Mouse (Mus musculus): ENCODE data around the gene Mblac2. TPM values are rescaled to one million over a fixed set of nuclear protein-coding genes. Genes with fewer than 3 reads are reported as not detected.

The Mblac2 gene
- polyA plus RNA-seq, 1 experiment: 3.8 TPM

GRCm38 (mm10) chr13:81776217-81776616 is 65.1 kb downstream of the Mblac2 start:
- no peak for DNase-seq
- no peaks in the 10 kb centered on the region for H3K4me1 ChIP-seq (replicated peaks; ENCODE audit: control insufficient read depth, insufficient read depth, low read length)
- no peak for TF ChIP-seq POLR2A (IDR thresholded peaks at IDR 0.05; ENCODE audit: control insufficient read depth, extremely low read depth, insufficient read depth, low read length, poor library complexity)
- TF ChIP-seq CTCF (IDR thresholded peaks at IDR 0.05; ENCODE audit: borderline replicate concordance, control insufficient read depth, extremely low read depth, insufficient read depth, low read length, poor library complexity): no peak
- H3K36me3 ChIP-seq (ENCODE audit: control insufficient read depth, insufficient read depth, low read length): no peaks in the 10 kb centered on the region
- H3K27me3 ChIP-seq (ENCODE audit: control insufficient read depth, insufficient read depth, low read length): no peaks in the 10 kb centered on the region
- no peak overlapping the region for H3K27ac ChIP-seq (ENCODE audit: control insufficient read depth, insufficient read depth, low read length)
- H3K4me3 ChIP-seq (ENCODE audit: control insufficient read depth, insufficient read depth, low read length): no peak overlapping the region
- 66% methylated on average over 3 of the region's 3 CpGs for WGBS

DNA sequence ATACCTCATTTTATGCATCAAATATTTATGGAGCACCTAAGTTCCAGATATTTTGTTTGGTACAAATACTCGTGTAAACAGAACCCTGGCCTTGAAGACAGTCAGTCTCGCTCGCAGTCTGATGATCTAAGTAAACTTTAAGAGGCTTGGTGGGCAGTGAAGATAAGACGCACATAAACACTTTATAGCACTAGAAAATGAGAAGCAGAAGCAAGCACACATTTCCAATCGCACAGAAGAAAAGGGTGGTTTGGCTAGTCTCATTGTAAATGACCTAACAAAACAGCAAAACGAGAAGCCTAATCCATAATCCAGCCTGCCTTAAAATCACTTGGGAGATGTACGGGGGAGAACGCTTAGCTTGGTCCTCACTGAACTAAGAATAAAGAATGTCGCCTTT is 71.3 kb downstream of the Mblac2 start:
- Histone ChIP-seq H3K4me3 (ENCODE audit: control insufficient read depth, insufficient read depth, low read length) (peak overlapping the region; percentile 74), H3K27ac (ENCODE audit: control insufficient read depth, insufficient read depth, low read length) (no peak overlapping the region), H3K36me3 (ENCODE audit: control insufficient read depth, insufficient read depth, low read length) (no peaks in the 10 kb centered on the region), H3K27me3 (ENCODE audit: control insufficient read depth, insufficient read depth, low read length) (no peaks in the 10 kb centered on the region), H3K4me1 (replicated peaks; ENCODE audit: control insufficient read depth, insufficient read depth, low read length) (no peaks in the 10 kb centered on the region; the same call in 1 of the 2 replicates)
- TF ChIP-seq POLR2A (IDR thresholded peaks at IDR 0.05; ENCODE audit: control insufficient read depth, extremely low read depth, insufficient read depth, low read length, poor library complexity): no peak
- no peak for TF ChIP-seq CTCF (IDR thresholded peaks at IDR 0.05; ENCODE audit: borderline replicate concordance, control insufficient read depth, extremely low read depth, insufficient read depth, low read length, poor library complexity)
- WGBS: 35% methylated on average over 9 of the region's 9 CpGs
- DNase-seq: no peak

DNA sequence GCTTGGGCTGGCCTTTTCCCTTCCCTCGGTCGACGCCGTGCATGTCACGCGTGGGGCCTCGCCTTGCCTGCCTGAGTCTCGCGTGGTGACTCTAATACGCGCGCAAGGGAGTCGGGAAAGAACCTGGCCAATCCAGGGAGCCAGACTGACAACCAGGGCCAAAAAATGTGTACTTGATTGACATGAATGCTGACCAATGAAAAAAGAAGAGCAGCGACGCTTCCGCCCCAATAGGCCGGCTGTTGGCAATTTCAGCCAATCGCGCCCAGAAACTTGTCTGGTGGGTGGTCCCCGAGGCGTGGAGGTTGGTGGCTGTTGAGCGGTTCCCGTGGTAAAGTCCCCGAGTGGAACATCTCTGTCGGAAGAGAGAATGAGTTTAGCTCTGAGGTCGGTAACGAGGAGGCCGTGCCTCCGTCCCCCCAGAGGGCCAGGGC is 71.8 kb downstream of the Mblac2 start, which contains the start of gene Cetn3:
Gene Cetn3 (plus strand): TSS at position 107 of the 434 bp plus-strand sequence.
- DNase-seq: peak; percentile 87
- Histone ChIP-seq H3K4me3 (ENCODE audit: control insufficient read depth, insufficient read depth, low read length) (peak within 1 kb of the TSS; percentile 74), H3K27me3 (ENCODE audit: control insufficient read depth, insufficient read depth, low read length) (no peaks in the 10 kb centered on the region), H3K4me1 (replicated peaks; ENCODE audit: control insufficient read depth, insufficient read depth, low read length) (no peaks in the 10 kb centered on the region; the same call in 1 of the 2 replicates), H3K36me3 (ENCODE audit: control insufficient read depth, insufficient read depth, low read length) (peaks cover 4% of the 10 kb centered on the region; the same call in 1 of the 2 replicates), H3K27ac (ENCODE audit: control insufficient read depth, insufficient read depth, low read length) (peak within 1 kb of the TSS; percentile 78)
- TF ChIP-seq CTCF (IDR thresholded peaks at IDR 0.05; ENCODE audit: borderline replicate concordance, control insufficient read depth, extremely low read depth, insufficient read depth, low read length, poor library complexity) (0 out of 2 replicates have a peak, but pooled peaks have one; percentile 48), POLR2A (IDR thresholded peaks at IDR 0.05; ENCODE audit: control insufficient read depth, extremely low read depth, insufficient read depth, low read length, poor library complexity) (no peak; the same call in 1 of the 2 replicates)
- under 1% methylated on average over 29 of the region's 29 CpGs for WGBS

GRCm38 (mm10) chr13:81783405-81784342 is 72.5 kb downstream of the Mblac2 start:
- no peaks in the 10 kb centered on the region for H3K27me3 ChIP-seq (ENCODE audit: control insufficient read depth, insufficient read depth, low read length)
- under 1% methylated on average over 60 of the region's 62 CpGs for WGBS
- peaks cover 4% of the 10 kb centered on the region; the same call in 1 of the 2 replicates for H3K36me3 ChIP-seq (ENCODE audit: control insufficient read depth, insufficient read depth, low read length)
- peak overlapping the region; percentile 74 for H3K4me3 ChIP-seq (ENCODE audit: control insufficient read depth, insufficient read depth, low read length)
- no peaks in the 10 kb centered on the region; the same call in 1 of the 2 replicates for H3K4me1 ChIP-seq (replicated peaks; ENCODE audit: control insufficient read depth, insufficient read depth, low read length)
- peak overlapping the region; percentile 78 for H3K27ac ChIP-seq (ENCODE audit: control insufficient read depth, insufficient read depth, low read length)
- peak; percentile 81; the same call in 1 of the 2 replicates for TF ChIP-seq POLR2A (IDR thresholded peaks at IDR 0.05; ENCODE audit: control insufficient read depth, extremely low read depth, insufficient read depth, low read length, poor library complexity)
- peak; percentile 63; the same call in 1 of the 2 replicates for TF ChIP-seq CTCF (IDR thresholded peaks at IDR 0.05; ENCODE audit: borderline replicate concordance, control insufficient read depth, extremely low read depth, insufficient read depth, low read length, poor library complexity)
- DNase-seq: peak; percentile 97

DNA sequence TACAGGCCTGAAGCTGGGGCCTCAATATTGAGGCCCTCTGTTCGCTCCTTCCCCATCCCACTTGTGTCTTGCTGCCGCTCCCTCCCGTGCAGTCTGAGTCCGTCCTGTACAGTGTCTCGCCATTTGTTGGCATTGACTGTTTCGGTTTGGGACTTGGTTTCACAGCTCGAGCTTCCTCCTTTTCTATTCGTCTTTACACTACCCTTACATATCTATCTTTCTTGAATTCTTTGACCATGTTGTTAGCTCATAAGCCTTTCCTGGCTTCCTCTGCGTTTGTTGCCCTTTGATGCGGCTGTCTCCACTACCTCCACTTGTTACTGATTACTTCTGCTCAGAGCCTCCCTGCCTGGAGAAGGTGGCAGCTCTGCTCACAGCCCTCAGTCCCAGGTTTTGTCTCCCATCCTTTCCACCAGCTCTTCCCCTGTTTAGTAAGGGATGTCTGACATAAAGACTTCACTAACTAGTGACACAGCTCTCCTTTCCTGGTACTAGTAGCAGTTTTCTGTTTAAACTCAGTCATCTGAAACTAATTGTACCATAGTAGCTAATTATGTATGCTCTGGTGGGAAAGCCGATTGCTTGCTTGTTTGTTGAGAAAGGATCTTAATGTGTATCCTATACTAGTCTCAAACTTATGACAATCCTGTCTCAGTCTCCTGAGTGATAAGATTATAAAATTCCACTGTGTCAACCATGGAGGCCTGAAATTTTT is 74.8 kb downstream of the Mblac2 start:
- WGBS: 90% methylated on average over 11 of the region's 11 CpGs
- H3K27me3 ChIP-seq (ENCODE audit: control insufficient read depth, insufficient read depth, low read length): no peaks in the 10 kb centered on the region
- H3K36me3 ChIP-seq (ENCODE audit: control insufficient read depth, insufficient read depth, low read length): peaks cover 9% of the 10 kb centered on the region; the same call in 1 of the 2 replicates
- H3K4me1 ChIP-seq (replicated peaks; ENCODE audit: control insufficient read depth, insufficient read depth, low read length): no peaks in the 10 kb centered on the region; the same call in 1 of the 2 replicates
- no peak for DNase-seq
- no peak overlapping the region for H3K27ac ChIP-seq (ENCODE audit: control insufficient read depth, insufficient read depth, low read length)
- TF ChIP-seq CTCF (IDR thresholded peaks at IDR 0.05; ENCODE audit: borderline replicate concordance, control insufficient read depth, extremely low read depth, insufficient read depth, low read length, poor library complexity) (no peak), POLR2A (IDR thresholded peaks at IDR 0.05; ENCODE audit: control insufficient read depth, extremely low read depth, insufficient read depth, low read length, poor library complexity) (no peak)
- H3K4me3 ChIP-seq (ENCODE audit: control insufficient read depth, insufficient read depth, low read length): no peak overlapping the region

- Histone ChIP-seq H3K27ac (ENCODE audit: control insufficient read depth, insufficient read depth, low read length) (no peak overlapping the region), H3K27me3 (ENCODE audit: control insufficient read depth, insufficient read depth, low read length) (no peaks in the 10 kb centered on the region), H3K4me1 (replicated peaks; ENCODE audit: control insufficient read depth, insufficient read depth, low read length) (no peaks in the 10 kb centered on the region; the same call in 1 of the 2 replicates), H3K36me3 (ENCODE audit: control insufficient read depth, insufficient read depth, low read length) (peaks cover 9% of the 10 kb centered on the region; the same call in 1 of the 2 replicates), H3K4me3 (ENCODE audit: control insufficient read depth, insufficient read depth, low read length) (no peak overlapping the region)
- no peak for DNase-seq
- no peak for TF ChIP-seq POLR2A (IDR thresholded peaks at IDR 0.05; ENCODE audit: control insufficient read depth, extremely low read depth, insufficient read depth, low read length, poor library complexity)
- no peak for TF ChIP-seq CTCF (IDR thresholded peaks at IDR 0.05; ENCODE audit: borderline replicate concordance, control insufficient read depth, extremely low read depth, insufficient read depth, low read length, poor library complexity)
- 98% methylated on average over 8 of the region's 8 CpGs for WGBS
These were observed 79.0 kb downstream of the Mblac2 start for GRCm38 (mm10) chr13:81790160-81790559.
